Mouse (Mus musculus): ENCODE measurements around the gene Tfe3.
"Not testable (repeated sequence)": the region's sequence is repeated elsewhere in the genome, so short reads cannot be mapped to it uniquely, and the experiment has no call there.

Tfe3 gene

GRCm38 (mm10) chrX:7753627-7754026, 8.7 kb upstream of the Tfe3 start:
- peak; percentile 56 for DNase-seq

DNA sequence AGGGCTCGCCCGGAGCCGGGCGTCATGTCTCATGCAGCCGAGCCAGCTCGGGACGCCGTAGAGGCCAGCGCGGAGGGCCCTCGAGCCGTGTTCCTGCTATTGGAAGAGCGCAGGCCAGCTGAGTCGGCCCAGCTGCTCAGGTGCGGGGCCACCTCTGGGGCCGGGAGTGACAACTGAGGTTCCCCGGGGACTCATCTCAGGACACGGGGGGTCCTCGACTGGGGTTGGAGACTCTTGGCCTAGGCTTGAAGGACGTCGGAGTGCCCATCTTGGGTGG, 499 bp downstream of the Tfe3 start:
- no peak for DNase-seq

DNA sequence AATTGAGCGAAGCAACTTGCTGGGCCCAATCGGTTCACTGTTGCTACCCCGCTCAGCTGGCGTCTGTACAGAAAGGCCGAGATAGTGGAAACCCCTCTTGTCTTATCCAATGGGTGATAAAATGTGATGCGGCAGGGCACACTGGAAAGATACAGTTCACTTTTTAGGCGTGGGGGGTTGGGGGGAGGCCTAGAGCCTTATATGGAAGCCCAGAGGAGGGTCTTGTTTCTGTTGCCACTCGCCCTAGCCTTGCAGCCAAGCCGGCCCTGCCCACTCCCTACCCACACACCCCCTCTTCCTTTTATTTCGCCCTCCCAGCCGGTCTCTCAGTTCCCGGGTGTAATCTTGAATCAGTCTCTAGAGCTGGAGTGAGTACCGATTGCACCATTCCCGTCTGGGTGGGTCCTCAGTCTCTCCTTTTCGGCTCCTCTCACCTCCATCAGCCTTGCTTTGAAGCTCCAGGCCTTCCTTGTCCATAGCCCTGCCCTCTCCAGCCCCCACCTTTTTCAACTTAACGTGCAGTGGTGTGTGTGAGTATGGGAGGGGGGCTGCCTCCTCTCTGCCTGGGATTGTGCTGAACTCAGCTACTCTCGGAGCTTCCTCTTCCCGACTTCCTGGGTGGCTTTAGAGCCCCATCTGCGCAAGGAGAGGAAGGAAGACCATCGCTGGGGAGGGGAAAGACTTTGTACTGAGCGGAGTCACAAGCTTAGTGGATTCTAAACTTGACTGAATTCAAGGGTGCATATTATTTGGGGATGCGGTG, 1.5 kb downstream of the Tfe3 start:
- DNase-seq: peak; percentile 27

- no peak for DNase-seq
Measured at GRCm38 (mm10) chrX:7764657-7765280, 2.4 kb downstream of the Tfe3 start.

DNA sequence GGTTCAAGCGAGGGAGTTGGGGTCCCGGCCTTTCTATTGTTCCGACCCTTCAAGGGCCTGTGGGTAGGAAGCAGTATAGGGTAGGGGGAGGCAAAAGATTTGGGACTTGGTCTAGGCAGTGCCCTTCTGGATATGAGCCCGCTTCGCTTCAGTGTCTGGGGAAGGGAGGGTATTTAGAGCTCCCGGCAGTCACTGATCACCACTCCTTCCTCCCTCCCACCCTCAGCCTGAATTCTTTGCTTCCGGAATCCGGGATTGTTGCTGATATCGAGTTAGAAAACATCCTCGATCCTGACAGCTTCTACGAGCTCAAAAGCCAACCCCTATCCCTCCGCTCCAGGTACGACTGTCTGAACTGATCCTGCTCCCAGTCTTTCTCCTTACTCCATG, 2.9 kb downstream of the Tfe3 start:
- DNase-seq: no peak

DNA sequence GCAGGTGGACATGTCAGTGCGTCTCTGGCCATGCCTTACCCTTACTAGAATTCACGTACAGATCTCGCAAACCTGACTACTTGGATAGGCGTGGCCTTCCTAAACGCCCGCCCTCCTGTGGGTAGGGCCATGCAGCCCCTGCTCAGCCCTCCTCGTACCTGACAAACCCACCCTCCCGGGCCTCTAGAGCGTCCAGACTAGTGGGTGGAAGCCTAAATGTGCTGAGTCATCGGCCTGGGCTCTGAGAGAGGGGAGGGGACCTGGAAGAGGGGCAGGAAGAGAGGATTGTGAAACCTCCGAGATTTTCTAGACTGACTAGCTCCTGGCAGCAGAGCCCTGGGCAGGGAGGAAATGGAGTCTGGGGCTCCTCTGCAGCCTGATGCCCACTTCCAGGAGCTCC, 3.4 kb downstream of the Tfe3 start:
- peak; percentile 31 for DNase-seq

DNA sequence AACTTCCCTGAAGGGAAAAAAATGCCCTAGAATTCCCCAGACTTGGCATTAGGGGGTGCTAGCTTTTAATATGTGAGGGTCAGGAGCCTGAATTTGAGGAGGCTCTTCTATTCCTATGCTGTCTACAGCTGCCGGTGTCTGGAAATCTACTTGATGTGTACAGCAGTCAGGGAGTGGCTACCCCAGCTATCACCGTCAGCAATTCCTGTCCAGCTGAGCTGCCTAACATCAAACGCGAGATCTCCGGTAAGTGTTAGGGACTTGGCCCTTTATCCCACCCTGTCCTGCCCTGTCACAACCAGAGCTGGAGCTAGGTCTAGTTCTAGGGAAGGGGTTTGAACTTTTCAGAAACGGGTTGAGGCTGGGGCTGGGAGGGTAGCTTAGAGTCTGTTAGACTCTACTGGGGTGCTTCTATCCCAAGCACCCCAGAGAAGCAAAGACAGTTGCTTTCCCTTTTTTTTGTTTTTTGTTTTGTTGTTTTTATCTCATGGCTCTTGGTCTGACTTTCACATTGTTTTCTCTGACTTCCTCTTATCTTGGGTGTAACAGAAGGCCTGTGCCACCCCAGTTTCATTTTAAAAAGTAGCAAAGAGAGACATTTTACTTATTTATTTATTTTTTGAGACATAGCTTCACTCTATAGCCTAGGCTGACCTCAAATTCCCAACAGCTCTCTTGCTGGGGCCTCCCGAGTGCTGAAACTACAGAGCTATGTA, 7.1 kb downstream of the Tfe3 start:
- no peak for DNase-seq

DNA sequence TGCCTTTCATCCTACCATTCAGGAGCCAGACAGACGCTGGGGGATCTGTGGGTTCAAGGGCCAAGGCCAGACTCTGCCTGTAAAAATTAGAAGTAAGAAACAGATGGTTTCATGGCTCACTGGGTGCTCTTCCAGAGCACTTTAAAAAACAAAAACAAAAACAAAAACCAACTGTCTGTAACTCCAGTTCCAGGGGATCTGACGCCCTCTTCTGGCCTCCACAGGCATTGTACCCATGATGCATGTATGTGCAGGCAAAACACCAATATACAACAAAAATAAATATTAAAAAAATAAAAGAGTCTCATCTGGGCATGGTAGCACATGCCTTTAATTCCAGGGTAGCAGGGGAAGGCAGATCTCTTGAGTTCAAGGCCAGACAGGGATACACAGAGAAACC, 10.4 kb downstream of the Tfe3 start:
- no peak for DNase-seq

GRCm38 (mm10) chrX:7775501-7776205, 13.3 kb downstream of the Tfe3 start:
- DNase-seq: no peak

GRCm38 (mm10) chrX:7776329-7777082, 14.1 kb downstream of the Tfe3 start:
- peak; percentile 59 for DNase-seq

DNA sequence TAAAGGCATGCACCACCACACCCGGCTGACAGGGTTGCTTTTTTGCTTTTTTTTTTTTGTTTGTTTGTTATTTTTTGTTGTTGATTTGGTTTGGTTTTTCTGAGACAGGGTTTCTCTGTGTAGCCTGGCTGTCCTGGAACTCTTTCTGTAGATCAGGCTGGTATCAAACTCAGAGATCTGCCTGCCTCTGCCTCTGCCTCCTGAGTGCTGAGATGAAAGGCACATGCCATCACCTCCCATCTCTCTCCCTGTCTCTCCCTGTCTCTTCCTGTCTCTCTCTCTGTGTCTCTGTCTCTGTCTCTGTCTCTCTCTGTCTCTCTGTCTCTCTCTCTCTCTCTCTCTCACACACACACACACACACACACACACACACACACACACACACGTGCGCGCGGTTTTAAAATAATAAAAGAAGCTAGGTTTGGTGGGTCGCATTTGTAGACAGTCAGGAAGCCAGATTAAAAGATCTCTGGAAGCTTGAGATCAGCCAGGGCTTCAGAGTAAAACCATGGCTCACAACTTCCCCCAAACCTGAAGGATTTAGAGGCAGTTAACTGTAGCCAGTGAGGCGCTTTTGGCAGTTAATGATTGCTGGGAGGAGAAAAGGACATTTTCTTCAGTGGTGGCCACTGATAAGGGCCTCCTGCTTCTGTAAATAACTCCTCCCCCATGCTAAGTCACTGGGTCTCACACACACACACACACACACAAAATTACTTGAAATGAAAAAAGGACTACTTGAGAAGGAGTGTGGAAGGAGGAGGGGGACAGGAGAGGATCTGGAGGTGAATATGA, 16.3 kb downstream of the Tfe3 start:
- DNase-seq: peak; percentile 14

GRCm38 (mm10) chrX:7779294-7779693, 16.9 kb downstream of the Tfe3 start:
- DNase-seq: no peak

DNA sequence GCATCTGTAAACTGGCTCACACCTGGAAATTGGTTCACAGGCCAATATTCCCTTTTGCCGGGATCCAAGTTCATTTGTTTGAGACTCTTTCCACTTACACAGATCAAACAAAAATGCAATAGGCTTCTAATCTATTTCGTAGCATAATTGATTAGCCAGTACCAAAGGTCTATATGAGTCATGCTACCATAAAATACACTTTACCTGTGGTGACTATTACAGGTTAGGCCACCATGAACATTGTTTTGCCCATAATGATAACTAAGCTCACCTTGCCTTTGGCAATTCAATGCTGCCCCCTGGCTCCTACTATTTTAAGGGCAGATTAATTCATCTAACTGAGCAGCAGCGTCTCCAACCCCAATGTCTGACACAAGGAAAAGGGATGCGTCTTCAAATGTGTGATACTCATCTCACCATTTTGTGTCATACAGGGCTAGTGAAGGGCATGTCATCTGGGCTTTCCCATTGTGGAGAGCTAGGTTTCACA, 20.3 kb downstream of the Tfe3 start:
- no peak for DNase-seq

DNA sequence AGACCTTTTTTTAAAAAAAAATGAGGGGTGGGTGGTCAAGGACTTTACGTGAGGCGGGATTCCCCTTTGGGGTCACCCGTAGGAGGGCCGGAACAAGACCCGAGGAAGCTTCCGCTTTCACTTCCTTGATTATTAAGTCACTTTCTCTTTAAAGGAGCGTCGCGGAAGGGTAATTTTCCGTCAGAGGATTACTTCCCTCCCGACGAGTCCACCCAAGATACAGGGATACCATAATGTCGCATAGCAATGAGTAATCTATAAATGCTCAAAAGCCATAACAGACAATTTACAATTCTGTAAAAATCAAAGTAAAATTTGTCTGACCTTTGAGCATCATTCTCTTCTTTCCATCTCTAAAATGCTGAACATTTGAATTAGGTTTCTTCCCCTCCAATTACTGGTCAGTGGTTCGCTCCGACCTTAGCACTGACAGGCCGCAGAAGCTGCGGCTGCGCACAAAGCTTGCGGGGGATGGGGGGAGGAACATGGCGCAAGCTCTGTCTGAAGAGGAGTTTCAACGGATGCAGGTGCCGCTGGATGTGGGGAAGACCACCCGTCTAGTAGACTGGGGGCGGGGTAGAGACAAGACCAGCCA, 27.3 kb downstream of the Tfe3 start, which contains the start of gene Gripap1:
Gripap1 (plus strand) TSS at position 224 of the 595 bp plus-strand sequence.
- peak; percentile 86 for DNase-seq

DNA sequence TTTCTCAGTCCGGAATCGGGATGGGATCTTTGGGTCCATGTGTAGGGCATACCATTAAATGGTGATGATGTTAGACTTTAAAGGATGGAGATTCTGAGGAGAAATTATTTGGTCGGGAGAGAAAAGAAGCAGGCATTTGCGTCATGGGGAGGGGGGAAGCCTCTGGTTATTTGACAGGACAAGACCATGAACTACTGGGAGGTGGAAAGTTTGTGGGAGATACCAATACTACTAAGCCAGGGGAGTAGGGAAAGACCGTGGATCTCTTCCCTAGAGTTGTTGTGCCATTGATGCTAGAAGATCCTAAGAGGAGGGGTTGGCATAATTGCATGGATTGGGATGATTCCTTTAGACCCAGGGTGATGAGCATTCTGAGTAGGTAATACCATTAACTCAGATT, 27.9 kb downstream of the Tfe3 start:
- DNase-seq: no peak

GRCm38 (mm10) chrX:7793361-7793760, 31.0 kb downstream of the Tfe3 start:
- peak; percentile 30 for DNase-seq

DNA sequence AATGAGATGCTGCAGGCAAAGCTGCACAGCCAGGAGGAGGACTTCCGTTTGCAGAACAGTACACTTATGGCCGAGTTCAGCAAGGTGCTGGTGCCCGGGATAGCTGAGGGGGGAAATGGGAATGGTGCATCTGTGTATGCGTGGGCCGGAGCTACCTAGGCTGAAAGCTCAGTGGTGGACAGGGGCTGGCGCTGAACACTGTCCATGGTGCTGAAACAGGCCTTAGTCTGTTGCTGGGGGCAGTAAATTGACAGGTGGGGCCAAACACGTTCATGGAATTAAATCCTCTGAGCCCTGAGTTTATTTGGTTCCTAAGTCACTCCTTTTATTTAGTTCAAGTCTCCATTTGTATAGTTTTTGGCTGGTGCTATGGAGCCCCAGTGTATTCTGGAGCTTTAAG, 32.7 kb downstream of the Tfe3 start:
- no peak for DNase-seq

DNA sequence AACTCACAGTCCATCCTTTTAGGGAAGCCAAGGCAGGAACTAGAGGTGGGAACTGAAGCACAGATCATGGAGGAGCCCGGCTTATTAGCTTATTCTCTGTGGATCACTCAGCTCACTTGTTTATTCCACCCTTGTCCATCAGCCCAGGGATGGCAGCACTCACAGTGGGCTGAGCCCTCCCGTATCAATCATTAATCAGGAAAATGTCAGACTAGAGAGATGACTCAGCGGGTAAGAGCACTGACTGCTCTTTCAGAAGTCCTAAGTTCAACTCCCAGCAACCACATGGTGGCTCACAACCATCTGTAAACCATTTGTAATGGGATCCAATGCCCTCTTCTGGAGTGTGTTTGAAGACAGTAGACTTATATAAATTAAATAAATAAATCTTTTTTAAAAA, 35.0 kb downstream of the Tfe3 start:
- peak; percentile 78 for DNase-seq

DNA sequence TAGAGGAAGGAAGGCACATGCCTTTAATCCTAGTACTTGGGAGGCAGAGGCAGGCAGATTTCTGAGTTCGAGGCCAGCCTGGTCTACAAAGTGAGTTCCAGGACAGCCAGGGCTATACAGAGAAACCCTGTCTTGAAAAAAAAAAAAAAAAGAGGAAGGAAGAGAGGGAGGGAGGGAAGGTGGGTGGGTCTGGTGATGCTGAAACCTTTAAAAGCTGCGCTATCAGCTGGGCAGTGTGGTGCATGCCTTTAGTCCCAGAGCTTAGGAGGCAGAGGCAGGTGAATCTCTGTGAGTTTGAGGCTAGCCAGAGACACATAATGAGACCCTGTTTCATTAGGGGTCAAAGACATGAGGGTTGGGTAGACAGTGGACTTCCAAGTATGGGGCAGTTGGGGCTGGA, 39.8 kb downstream of the Tfe3 start:
- not testable (repeated sequence) for DNase-seq

DNA sequence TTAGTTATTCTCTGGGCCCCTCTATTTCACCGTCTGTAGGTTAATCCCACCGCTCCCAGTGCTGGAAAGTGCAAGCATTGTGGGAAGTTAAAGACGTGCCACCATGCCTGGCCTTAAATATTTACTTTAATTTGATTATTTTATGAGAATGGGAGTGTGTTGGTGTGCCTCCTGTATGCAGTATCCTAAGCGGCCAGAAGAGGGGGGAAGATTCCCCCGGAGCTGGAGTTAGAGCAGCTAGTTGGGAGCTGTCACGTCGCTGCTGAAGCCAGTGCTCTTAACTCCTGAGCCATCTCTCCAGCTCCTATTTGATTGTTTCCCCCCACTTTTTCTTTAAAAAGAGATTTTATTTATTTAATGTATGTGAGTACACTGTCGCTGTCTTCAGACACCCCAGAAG, 52.7 kb downstream of the Tfe3 start:
- peak; percentile 14 for DNase-seq

Measured in kidney, adult 9 months (tissue).